Mouse (Mus musculus) monocyte, adult 5-6 weeks (primary cell): ENCODE measurements at regions not wholly inside any gene's neighbourhood (a gene's known extent, or its start where the extent isn't known, plus 50 kb on each side); places are given as distances from the start of the nearest gene placed in this dataset.
A peak's percentile ranks its signal among the peaks of the same experiment; 100 is the strongest.

Source experiments
- ATAC-seq: fragments of 153-309, 156-312 bp; replicated peaks from 2 replicates; pipeline ENCODE4 v1.8.0; 2017; ENCODE audit warnings: mild to moderate bottlenecking; ENCODE audit not compliant: low TSS enrichment, insufficient number of reproducible peaks, severe bottlenecking, poor library complexity, low FRiP score

DNA sequence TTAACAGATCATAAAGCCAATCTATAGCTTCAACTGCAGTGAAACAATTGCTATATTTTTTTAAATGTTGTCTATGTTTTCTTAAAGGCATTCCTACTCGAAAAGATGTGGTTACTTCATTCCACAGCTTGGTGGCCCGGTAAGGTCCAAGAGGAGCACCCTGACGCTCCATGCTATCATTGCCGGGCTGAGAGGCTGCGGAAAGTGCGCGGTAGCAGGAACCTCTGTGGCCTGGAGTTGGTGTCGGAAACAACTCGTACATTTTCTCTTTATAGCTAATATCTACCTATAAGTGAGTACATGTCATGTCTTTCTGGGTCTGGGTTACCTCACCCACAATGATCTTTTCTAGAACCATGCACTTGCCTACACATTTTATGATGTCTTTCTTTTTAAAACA is 371.2 kb upstream of the Gabra5 start:
- ATAC-seq = 0 out of 2 replicates have a peak, but pooled peaks have one; percentile 66
